Mouse (Mus musculus): ENCODE data around the gene Nrg3. TPM values are rescaled to one million over a fixed set of nuclear protein-coding genes. Genes with fewer than 3 reads are reported as not detected.

Gene Nrg3
- total RNA-seq, 2 experiments from 2014 or later, result 71.0 to 79.6 TPM

DNA sequence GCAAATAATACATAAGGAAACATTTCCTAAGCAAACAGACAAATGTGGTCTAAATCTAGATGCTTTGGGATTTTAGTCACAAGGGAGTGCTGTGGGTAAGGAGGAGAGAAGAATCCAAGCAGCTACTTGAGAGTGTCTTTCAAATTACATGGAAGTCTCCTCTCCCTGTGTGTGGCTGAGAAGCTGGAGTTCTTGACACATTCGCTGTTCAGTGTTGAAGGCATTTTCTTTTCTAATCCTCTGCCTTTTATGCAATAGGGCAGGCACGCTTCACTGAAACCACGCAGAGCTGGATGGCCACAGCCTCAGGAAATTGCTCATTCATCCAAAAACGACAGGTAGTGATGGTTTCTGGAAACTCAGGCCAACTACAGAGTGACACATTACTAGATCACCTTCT lies 769.0 kb downstream of the Nrg3 start:
- no peak for DNase-seq (ENCODE audit: low spot score in 2 of 2)
- intact Hi-C loops (cut with DNase I), result no loop called here

DNA sequence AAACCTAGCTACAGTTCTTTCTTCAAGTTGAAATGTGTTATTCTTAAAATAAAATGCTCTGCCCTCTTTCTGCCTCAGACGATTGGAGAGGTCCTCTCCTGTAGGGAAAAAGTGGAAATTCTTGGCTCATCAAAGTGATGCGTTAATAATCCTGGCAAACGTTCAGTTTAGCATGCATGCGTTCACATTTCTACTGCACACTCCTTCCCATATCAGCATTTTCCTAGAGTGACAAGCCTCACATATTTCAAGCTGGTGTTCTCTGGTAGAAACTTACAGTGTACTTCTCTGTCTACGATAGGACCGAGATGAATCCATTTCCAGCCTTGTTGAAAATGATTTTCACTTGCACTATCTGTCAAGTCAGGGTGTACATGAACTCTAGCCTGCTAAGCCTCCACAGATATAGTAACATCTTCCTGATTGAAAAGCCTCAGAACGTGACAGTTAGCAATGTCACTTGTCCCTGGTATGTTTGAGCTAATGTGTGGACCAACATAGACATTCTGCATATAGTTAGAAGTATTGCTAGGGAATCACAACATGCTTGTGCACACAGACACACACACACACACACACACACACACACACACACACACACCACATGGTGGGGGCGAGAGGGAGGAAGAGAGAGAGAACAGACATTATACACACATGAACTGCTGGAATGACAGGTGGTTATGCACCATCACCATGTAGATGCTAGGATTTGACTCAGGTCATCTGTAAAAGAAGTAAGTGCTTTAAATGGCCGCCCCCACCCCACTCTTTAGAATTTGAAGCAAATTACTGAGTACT lies 770.1 kb downstream of the Nrg3 start:
- intact Hi-C loops (cut with DNase I), result no loop called here
- no peak for DNase-seq (ENCODE audit: low spot score in 2 of 2)

DNA sequence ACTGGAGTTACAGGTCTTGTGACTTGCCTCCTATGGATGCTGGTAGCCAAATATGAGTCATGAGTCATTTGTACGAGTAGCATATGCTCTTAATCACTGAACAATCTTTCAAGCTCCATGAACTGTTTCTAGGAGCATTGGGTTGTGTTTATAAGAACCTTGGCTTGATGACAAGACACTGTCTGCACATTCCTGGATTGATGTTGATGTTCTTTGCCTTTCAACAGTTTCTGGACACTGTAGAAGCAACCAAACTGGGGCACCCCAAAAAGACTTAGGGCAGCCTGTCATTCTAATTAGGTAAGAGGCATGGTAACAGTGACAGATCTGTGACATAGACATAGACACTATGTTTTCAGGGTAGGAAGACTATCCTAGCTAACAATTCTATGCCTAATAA lies 771.5 kb downstream of the Nrg3 start:
- intact Hi-C loops (cut with DNase I), result no loop called here
- no peak for DNase-seq (ENCODE audit: low spot score in 2 of 2)

DNA sequence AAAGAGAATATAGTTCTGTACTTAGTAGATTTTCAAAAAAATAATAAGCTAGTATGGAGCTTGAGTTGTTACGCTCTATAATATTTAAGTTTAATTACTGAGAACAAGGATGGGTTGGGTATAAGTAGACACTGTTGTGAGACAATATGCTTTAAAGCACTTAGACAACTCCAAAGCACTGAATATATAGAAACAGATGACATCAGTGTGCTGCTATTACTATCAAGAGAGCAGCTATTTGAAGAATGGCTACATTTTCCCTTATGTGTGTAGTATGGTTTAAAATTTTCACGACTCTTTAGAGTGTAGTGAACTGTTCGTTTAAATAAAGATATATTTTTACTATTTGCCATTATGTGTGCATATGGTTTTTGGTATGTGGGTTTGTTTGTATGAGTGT lies 771.9 kb downstream of the Nrg3 start:
- intact Hi-C loops (cut with DNase I), result no loop called here
- no peak for DNase-seq (ENCODE audit: low spot score in 2 of 2)

DNA sequence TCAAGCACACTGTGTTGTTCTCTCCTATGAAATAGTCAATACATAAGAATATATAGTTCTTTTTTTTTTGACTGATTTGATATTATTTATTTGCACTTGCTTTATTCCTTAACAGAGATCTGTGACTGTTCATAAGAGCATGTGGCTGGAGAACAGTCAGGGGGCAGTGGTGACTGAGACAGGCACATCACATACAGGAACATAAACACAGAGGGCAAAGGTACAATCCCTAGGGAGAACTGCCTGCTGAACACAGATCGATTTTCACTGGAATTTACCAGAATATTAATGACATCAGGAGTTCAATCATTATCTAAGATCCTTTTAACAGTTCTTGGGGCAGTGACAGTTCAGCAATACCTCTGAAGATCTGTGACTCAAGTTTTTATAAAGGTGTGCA lies 812.9 kb downstream of the Nrg3 start:
- intact Hi-C loops (cut with DNase I), result no loop called here
- no peak for DNase-seq (ENCODE audit: low spot score in 2 of 2)

DNA sequence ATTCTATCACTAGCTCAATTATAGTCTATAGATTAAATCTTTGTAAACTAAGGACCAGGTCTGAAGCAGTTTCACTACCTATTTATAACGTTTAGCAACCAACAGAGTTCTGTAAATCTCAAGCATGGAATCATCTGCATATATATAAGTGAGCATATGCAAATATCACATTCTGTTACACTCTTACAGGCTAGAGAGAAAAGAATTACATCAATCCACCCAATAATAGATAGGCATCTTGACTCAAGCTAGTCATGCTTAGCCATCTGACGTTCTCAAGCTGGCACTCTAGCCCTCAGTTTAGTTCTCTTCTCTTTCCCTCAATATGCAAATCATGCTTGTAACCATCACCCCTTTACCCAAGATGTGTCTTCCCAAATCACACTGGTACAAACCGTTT lies 835.8 kb downstream of the Nrg3 start:
- intact Hi-C loops (cut with DNase I), result no loop called here
- DNase-seq (ENCODE audit: low spot score in 2 of 2), result no peak

DNA sequence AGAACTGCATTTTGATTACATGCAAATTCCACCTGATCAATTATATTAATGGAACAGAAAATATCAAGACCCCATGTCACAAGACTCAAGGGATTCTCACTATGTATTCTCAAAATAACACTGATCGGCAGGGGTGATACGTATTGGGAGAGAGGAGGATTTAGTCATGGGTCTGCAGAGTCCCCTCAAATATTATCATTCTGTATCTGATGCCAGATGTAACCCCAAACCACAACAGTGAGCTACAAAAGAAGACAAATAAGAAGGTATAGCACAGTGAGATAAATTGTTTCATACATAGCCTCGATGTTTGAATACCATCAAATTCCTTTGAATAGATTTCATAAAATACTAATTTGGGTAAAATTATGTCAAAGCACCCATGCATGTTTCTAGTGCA lies 842.8 kb downstream of the Nrg3 start:
- intact Hi-C loops (cut with DNase I), result no loop called here
- no peak for DNase-seq (ENCODE audit: low spot score in 2 of 2)

DNA sequence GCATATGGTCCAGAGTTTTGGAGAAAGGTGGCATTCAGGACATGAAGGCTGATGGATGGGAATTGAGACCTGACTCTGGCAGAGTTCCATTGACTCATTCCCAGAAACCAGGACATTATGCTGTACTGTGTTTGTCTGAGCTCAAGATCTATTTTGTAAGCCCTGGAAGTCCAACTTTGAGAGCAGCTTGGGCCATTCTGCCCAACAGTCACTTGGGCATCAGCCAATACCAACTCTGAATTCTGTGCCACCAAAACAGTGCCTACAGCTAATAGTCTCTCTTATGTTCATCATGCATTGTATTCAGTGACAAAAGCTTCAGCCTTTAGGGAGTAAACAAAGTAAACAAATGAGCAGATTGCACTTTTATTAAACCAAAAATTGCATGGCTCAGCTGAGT lies 843.2 kb downstream of the Nrg3 start:
- DNase-seq (ENCODE audit: low spot score in 2 of 2), result no peak
- intact Hi-C loops (cut with DNase I), result no loop called here

DNA sequence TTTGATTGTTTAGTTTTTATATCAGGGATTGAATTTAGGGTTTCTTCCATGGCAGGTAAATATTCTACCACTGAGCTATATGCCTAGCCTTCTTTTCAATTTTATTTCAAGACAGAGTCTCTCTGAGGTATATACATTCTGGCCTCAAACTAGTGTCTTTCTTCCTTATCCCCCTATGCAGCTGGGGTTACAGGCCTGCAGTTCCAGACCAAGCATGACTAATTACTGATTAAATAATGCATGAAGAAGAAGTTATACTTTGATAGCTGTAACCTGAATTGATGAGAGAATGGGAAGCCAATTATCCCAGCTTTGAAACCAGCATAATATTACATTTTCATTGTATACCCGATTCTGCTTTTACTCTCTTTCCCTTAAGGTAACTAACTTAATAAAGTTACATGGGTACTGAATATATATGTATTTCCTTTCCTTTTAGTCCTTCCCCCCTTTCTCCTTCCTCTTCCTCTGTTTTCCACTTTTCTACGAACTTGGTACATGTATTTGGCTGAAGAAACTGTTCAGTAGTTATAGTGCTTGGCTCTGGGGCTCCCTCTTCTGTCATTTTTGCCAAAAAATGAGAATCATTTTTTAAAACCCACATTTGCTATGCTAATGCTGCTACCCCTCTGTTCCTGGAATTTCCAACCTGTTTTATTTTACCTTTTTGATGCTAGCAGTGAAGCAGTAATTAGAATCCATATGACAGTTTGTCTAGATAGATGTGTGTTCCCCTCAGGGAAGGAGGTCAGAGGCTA lies 843.8 kb downstream of the Nrg3 start:
- intact Hi-C loops (cut with DNase I), result no loop called here
- no peak for DNase-seq (ENCODE audit: low spot score in 2 of 2)

DNA sequence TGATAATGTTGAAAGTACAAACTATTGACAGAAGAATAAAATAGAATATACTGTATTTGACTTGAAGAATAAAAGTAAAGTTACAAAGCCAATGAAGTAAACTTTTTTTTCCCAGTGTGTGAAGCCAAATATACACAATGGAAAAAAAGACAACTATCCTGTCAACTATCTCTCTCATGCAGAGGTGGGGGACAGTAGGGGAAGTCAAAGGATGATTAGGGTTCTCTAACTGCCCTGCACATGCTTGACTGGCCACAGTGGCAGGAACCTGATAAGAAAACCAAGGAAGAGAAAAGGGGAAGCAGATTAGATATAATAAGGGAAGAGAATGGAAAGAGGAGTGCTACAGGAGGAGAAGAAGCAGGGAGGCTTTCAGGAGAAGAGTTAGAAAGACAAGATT lies 855.9 kb downstream of the Nrg3 start:
- DNase-seq (ENCODE audit: low spot score in 2 of 2), result no peak
- intact Hi-C loops (cut with DNase I), result no loop called here

DNA sequence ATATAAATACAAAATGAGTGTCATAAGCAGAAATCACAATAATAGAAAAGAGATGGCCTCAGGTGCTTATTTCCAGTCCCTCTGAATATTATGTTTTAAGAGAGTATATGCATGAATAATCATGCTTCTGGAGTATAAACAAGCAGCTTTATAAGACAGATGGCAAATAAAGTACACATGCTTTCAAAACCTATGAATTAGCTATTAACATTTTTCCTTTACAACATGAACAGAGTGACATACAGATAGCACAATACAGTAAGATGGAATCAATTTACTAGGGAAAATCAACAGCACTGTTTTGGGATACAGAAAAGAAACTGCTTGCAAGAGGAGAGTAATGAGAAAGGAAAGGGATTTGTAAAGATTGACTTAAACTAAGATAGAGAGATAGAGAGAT lies 875.2 kb downstream of the Nrg3 start:
- intact Hi-C loops (cut with DNase I), result no loop called here
- DNase-seq (ENCODE audit: low spot score in 2 of 2), result no peak

DNA sequence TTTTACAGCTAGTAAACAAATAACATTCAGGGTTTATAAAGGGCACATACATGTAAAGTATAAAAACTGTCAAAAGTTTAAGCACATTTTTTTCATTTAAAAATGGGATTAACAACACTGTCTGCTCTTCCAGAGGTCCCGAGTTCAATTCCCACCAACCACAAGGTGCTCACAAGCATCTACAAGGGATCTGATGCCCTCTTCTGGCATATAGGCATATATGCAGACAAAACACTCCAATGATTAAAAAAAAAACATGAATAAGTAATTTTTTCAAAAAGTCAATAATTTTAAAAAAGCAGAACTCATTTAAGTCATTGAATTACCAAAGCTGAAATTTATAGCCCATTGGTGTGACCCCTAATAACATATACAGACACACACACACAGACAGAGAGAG lies 878.6 kb downstream of the Nrg3 start:
- intact Hi-C loops (cut with DNase I), result no loop called here
- no peak for DNase-seq (ENCODE audit: low spot score in 2 of 2)

DNA sequence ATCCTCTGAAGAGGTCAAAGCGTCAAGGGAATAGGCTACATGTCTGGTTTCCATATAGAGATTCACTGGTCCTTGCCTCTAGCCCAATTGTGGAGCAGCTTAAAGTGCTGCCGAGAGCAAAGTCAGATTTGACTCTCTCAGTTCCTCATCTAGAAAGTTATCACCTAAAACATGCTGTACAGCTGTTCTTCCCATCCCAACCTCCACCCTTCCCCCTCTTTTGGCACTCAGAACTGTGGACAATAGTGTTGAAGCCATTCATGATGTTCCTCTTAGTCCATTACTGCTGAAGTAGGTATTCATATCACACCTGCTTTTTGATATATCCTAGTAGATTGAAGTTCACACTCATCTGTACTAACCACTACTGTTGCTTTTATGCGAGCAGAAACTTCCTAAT lies 896.1 kb downstream of the Nrg3 start:
- intact Hi-C loops (cut with DNase I), result no loop called here
- DNase-seq (ENCODE audit: low spot score in 2 of 2), result no peak

DNA sequence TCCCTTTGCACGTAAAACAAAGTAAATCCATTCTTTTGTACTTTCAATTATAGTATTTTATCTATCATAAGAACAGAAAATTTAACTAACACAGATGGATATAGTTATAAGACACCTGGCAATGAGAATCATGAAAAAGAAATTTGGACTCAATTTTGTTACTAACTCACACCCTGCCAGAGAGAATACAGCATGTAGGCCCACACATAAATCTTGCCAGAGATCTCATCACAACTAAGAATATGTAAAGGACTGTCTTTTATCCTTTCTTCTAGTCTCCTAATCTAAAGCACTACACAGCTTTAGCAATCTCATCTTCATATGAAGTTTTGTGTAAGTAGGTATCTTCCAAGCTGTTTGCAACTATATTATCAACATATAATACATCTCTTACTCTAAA lies 904.7 kb downstream of the Nrg3 start:
- no peak for DNase-seq (ENCODE audit: low spot score in 2 of 2)
- intact Hi-C loops (cut with DNase I), result no loop called here

DNA sequence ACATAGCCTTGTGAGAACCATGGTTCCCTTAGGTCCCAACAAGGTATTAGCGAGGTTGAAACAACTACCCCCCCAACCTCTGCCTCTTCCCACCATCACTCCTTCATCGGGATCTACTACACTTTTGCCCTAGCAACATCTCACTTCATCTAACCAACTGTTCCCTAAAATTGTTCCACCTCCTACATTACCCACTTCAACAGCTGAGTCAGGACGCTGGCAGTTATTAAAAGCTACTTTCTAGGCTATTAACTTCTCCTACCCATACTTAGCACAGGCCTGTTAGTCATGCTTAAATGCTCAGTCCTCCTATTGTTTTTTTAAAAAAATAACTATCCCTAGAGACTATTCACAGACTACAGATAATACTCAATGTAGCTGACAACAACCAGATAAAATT lies 906.7 kb downstream of the Nrg3 start:
- intact Hi-C loops (cut with DNase I), result no loop called here
- DNase-seq (ENCODE audit: low spot score in 2 of 2), result no peak

DNA sequence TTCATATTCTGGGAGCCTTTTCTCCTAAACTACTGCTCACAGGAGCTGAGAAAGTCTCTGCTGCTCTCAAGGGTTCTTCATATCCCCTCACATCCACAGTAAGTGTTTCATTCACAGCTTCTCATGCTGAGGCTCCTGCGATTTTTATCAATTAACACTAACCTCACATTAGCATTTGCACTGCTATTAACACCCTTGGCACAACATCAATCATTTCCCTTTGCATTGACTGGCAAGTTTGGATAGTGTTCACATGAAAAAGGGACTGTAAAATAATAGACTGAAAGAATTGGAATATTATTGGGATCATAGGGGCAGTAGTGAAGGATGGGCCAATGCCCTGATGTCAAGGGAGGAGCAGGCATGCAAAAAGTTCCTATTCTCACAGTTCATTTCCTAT lies 918.3 kb downstream of the Nrg3 start:
- no peak for DNase-seq (ENCODE audit: low spot score in 2 of 2)
- intact Hi-C loops (cut with DNase I), result no loop called here

DNA sequence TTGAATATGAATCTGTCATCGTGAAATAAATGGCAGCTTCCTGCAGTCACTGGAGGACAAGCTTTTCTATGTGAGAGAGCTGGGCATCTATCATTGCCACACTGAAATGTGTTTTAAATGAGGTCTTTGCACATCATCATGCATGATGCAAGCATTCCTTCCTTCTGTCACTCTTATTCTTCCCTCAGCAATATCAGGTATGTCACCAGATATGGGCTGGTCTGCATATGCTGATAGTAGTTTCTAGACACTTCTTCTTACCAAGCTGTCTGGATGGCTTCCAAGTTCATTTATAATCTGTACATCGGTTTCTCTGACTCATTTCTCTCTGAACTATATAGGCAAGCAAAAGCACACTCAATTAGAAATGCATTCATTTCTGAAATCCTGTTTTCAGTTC lies 925.6 kb downstream of the Nrg3 start:
- peak in 1 of 2 experiments; percentile 30 for DNase-seq (ENCODE audit: low spot score in 2 of 2)
- intact Hi-C loops (cut with DNase I), result no loop called here

DNA sequence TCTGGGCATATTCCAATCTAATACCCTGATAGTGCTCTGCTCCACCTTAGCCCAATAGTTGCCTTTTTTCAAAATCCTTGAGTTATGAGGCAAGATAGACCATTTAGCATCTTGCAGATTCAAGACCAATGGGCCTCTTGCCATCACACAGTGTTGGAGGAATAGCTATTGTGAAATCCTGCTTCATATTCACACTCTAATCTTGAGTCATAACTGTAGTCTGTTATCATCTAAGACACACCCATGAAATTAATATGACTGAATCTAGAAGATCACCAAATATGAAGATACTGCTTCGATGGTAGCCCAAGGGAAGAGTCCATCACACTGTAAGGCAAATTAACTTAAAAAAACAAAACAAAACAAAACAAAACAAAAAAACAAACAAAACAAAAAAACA lies 937.7 kb downstream of the Nrg3 start:
- intact Hi-C loops (cut with DNase I), result no loop called here
- DNase-seq (ENCODE audit: low spot score in 2 of 2), result no peak

DNA sequence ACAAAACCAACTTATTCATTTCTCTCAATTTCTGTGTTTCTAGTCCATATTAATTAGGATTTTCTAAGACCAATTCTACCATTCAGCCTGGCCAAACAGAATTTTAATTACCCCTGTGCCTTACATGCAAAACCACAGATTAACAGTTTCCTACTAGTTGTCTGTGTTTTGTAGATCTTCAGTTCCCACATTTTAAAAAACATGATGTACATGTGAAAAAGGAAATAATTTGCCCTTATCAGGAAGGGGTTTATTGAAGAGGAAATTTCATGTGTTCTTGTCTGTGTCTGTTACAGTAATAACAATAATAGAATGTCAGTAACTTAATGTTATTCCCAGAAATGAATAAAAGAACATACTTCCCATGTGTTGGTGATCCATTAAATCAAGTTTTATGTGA lies 939.4 kb downstream of the Nrg3 start:
- intact Hi-C loops (cut with DNase I), result no loop called here

DNA sequence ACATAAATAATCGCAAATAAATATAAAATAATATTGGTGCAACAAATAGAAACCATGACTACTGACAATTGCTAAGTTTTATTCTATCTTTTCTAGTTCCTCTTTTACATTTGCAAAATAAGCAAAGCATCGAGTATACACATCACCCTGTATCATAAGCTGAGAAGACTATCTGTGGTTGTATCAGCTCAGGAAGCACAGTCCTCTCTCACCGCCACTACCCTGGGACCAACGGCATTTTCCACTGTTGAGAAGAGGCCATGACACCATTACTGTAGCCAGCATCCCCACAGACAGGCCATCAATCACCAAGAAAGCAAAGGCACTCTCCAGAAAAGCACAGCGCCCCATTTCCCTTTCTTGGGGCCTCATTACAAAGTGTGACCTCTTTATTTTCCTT lies 956.7 kb downstream of the Nrg3 start:
- intact Hi-C loops (cut with DNase I), result no loop called here

More for the DNA sequence above, 939.4 kb downstream of the Nrg3 start:
- DNase-seq (ENCODE audit: low spot score in 2 of 2), result no peak

DNA sequence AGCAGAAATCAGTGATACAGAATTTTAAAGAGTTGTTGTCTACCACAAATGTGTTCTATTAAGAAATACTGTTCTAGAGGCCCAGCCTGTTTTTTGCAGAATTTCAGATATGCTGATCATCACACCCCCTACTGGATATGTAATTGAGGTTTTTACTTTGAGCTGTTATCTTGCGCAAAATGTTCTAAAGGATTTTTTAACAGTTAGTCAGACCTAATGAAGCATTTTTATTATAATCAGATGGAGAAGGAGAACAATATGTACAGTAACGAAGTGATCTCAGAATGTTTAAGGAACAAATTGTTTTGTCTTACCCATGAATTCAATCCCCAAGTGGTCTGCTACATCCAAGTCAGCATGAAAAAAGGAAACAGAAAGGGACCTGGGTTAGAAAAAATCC lies 963.9 kb downstream of the Nrg3 start:
- no peak for DNase-seq (ENCODE audit: low spot score in 2 of 2)
- intact Hi-C loops (cut with DNase I), result no loop called here

More for the DNA sequence above, 956.7 kb downstream of the Nrg3 start:
- DNase-seq (ENCODE audit: low spot score in 2 of 2), result no peak
